Mouse (Mus musculus) kidney, postnatal 0 days (tissue): ENCODE measurements at regions not wholly inside any gene's neighbourhood (a gene's known extent, or its start where the extent isn't known, plus 50 kb on each side); places are given as distances from the start of the nearest gene placed in this dataset.
A peak's percentile ranks its signal among the peaks of the same experiment; 100 is the strongest.

Experiments
- ATAC-seq: fragments of 200-750 bp; cut with Nextera tagmentation; replicated peaks from 2 replicates; pipeline ENCODE4 v1.8.0; 2017; ENCODE audit warnings: low read depth, moderate number of reproducible peaks, moderate TSS enrichment, moderate library complexity; ENCODE audit not compliant: low FRiP score
- DNase-seq: peaks from one replicate; pipeline ENCODE4 v3.0.0-alpha.2; 2016; ENCODE audit warnings: low spot score
- H3K27ac ChIP-seq: fragments of 300-500 bp; sonication (generic); 2 replicates; pipeline ENCODE4 v1.5.1; 2014; ENCODE audit warnings: mild to moderate bottlenecking
- H3K27me3 ChIP-seq: fragments of 300-500 bp; sonication (generic); 2 replicates; pipeline ENCODE4 v1.6.1; 2014; ENCODE audit warnings: low read length, mixed read lengths; ENCODE audit not compliant: insufficient read depth
- H3K36me3 ChIP-seq: fragments of 300-500 bp; sonication (generic); 2 replicates; pipeline ENCODE4 v1.6.1; 2014; ENCODE audit warnings: low read length, mixed read lengths; ENCODE audit not compliant: insufficient read depth
- H3K4me1 ChIP-seq: fragments of 300-500 bp; sonication (generic); replicated peaks from 2 replicates; pipeline ENCODE4 v1.6.1; 2014; ENCODE audit warnings: antibody characterized with exemption, low read length, mixed read lengths; ENCODE audit not compliant: insufficient read depth
- H3K4me2 ChIP-seq: fragments of 300-500 bp; sonication (generic); 2 replicates; pipeline ENCODE4 v1.6.1; 2014; ENCODE audit warnings: mild to moderate bottlenecking, low read length, moderate library complexity, mixed read lengths
- H3K4me3 ChIP-seq: fragments of 300-500 bp; sonication (generic); replicated peaks from 2 replicates; pipeline ENCODE4 v1.5.1; 2014; ENCODE audit warnings: low read depth, low read length
- H3K9ac ChIP-seq: fragments of 300-500 bp; sonication (generic); 2 replicates; pipeline ENCODE4 v1.6.1; 2014; ENCODE audit warnings: low read depth, low read length
- H3K9me3 ChIP-seq: fragments of 300-500 bp; sonication (generic); replicated peaks from 2 replicates; pipeline ENCODE4 v1.6.1; 2016; ENCODE audit warnings: low read length, inconsistent platforms, mixed read lengths
- CTCF ChIP-seq: IDR thresholded peaks from 2 replicates; pipeline ENCODE4 v1.5.1; 2016; ENCODE audit warnings: antibody characterized with exemption, low read depth, mild to moderate bottlenecking, moderate library complexity
- WGBS: fragments of 180-500 bp; shearing (Covaris S2); extraction: QIAGEN DNeasy Blood & Tissue Kit; methylation state at CpG from one replicate; pipeline ENCODE4 v1.1.7; 2014; 5-methylcytosine and 5-hydroxymethylcytosine counted together

GRCm38 (mm10) chr12:94057767-94058166 is 1634.3 kb upstream of the Flrt2 start:
- Histone ChIP-seq H3K36me3 (no peaks in the 10 kb centered on the region), H3K4me1 (no peaks in the 10 kb centered on the region), H3K9me3 (no peaks in the 10 kb centered on the region), H3K27me3 (no peaks in the 10 kb centered on the region), H3K9ac (no peak overlapping the region), H3K4me3 (no peak overlapping the region), H3K4me2 (no peak overlapping the region), H3K27ac (no peak overlapping the region)
- no peak for TF ChIP-seq CTCF
- no peak for DNase-seq
- whole genome bisulfite sequencing: 92% methylated on average over 2 of the region's 2 CpGs
- ATAC-seq: no peak

DNA sequence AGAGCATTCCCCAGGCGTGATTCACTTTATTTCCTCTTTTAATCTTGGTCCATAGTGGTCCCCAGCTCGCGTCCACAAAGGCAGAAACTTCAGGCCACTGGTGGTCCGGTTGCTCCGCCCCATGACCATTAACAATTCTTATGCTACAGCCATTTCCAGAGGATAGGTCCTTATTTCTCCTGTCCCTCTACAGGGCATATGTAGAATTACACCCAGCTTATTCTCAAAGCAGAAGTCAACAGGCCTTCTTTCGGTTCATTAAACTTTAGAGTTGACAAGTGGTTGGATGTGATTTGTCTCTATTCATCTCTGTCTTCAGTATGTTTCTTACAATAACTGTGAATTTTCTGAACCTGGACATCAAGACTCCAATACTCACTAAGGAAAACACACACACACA is 1632.4 kb upstream of the Flrt2 start:
- peak; percentile 38; the same call in 1 of the 2 replicates for TF ChIP-seq CTCF
- no peaks in the 10 kb centered on the region for H3K4me1 ChIP-seq
- H3K36me3 ChIP-seq: no peaks in the 10 kb centered on the region
- DNase-seq (peak; percentile 33), ATAC-seq (no peak)
- no peak overlapping the region for H3K4me3 ChIP-seq
- no peaks in the 10 kb centered on the region for H3K9me3 ChIP-seq
- no peak overlapping the region for H3K4me2 ChIP-seq
- 91% methylated on average over 6 of the region's 6 CpGs for WGBS
- H3K9ac ChIP-seq: no peak overlapping the region
- H3K27me3 ChIP-seq: no peaks in the 10 kb centered on the region
- no peak overlapping the region for H3K27ac ChIP-seq

DNA sequence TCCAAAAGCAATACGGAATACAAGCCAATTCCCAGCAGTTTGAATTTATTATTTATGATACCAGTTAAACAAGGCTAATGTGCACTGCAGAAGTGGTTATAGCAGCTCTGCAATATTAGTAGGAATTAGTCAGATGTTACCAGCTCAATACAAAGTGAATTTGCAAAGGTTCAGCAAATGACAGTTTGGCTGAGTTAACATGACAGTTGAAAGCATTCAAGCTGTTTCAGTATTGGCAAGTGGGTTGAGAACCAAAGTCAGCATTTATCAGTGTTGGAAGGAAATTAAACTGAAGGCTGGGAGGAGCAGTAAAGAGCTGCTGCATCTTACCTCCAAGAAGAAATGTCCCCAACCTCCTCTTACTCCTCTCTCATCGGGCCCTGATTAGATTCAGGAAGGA is 1631.7 kb upstream of the Flrt2 start:
- H3K4me3 ChIP-seq: no peak overlapping the region
- no peaks in the 10 kb centered on the region for H3K9me3 ChIP-seq
- DNase-seq: peak; percentile 21
- 70% methylated on average over 2 of the region's 2 CpGs for WGBS
- no peak for TF ChIP-seq CTCF
- H3K36me3 ChIP-seq: no peaks in the 10 kb centered on the region
- no peak overlapping the region for H3K27ac ChIP-seq
- no peak overlapping the region for H3K9ac ChIP-seq
- no peaks in the 10 kb centered on the region for H3K27me3 ChIP-seq
- no peak overlapping the region for H3K4me2 ChIP-seq
- ATAC-seq: no peak
- no peaks in the 10 kb centered on the region for H3K4me1 ChIP-seq

- Histone ChIP-seq H3K27ac (no peak overlapping the region), H3K9ac (no peak overlapping the region), H3K4me2 (peak overlapping the region; percentile 27), H3K4me1 (no peaks in the 10 kb centered on the region), H3K27me3 (no peaks in the 10 kb centered on the region), H3K4me3 (no peak overlapping the region), H3K36me3 (no peaks in the 10 kb centered on the region), H3K9me3 (no peaks in the 10 kb centered on the region)
- DNase-seq (peak; percentile 75), ATAC-seq (0 out of 2 replicates have a peak, but pooled peaks have one; percentile 52)
- WGBS: 19% methylated on average over 9 of the region's 9 CpGs
- TF ChIP-seq CTCF: no peak
Measured at GRCm38 (mm10) chr12:94066444-94067152, 1625.4 kb upstream of the Flrt2 start.

- TF ChIP-seq CTCF: no peak
- no peaks in the 10 kb centered on the region for H3K9me3 ChIP-seq
- H3K4me3 ChIP-seq: no peak overlapping the region
- ATAC-seq: no peak
- 53% methylated on average over 2 of the region's 2 CpGs for WGBS
- DNase-seq: peak; percentile 89
- H3K4me2 ChIP-seq: no peak overlapping the region
- no peak overlapping the region for H3K9ac ChIP-seq
- no peaks in the 10 kb centered on the region for H3K4me1 ChIP-seq
- no peaks in the 10 kb centered on the region for H3K27me3 ChIP-seq
- no peaks in the 10 kb centered on the region for H3K36me3 ChIP-seq
- H3K27ac ChIP-seq: no peak overlapping the region
Measured at GRCm38 (mm10) chr12:94070940-94071505, 1621.0 kb upstream of the Flrt2 start.

DNA sequence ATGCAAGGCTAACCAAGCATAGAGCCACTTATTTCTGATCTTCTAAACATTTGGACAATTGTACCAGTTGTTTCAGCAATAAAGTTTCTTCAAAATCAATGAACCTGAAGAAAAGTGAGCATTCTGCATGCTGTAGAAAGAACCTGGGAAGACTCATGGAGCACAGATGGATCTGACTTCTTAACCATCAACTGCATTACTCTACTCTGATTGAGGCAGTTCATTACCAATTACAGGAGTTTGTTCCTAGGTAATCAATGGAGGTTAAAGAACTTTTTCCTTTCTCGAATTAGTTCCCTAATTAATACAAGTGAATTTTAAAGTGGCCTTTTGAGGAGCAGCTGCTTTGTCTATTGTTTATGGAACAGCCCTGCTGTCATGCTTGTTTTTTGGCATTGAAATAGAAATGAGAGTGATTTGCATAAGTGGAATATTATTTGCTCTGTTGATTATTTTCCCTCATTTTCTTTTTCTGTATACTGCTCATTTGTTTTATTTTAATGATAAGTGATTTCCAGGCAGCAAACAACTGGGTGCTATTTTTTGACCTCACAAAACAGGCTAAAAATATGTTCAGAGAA is 1586.4 kb upstream of the Flrt2 start:
- H3K27me3 ChIP-seq: no peaks in the 10 kb centered on the region
- DNase-seq (no peak), ATAC-seq (no peak)
- no peaks in the 10 kb centered on the region for H3K9me3 ChIP-seq
- no peaks in the 10 kb centered on the region for H3K36me3 ChIP-seq
- 63% methylated on average over 1 of the region's 1 CpGs for WGBS
- no peak overlapping the region for H3K4me3 ChIP-seq
- H3K4me2 ChIP-seq: no peak overlapping the region
- TF ChIP-seq CTCF: no peak
- H3K9ac ChIP-seq: no peak overlapping the region
- H3K4me1 ChIP-seq: no peaks in the 10 kb centered on the region
- no peak overlapping the region for H3K27ac ChIP-seq
